Mouse (Mus musculus): ENCODE measurements at regions not wholly inside any gene's neighbourhood (a gene's known extent, or its start where the extent isn't known, plus 50 kb on each side); places are given as distances from the start of the nearest gene placed in this dataset.

- DNase-seq (ENCODE audit: low read depth, low spot score) = no peak
These were observed 464.9 kb downstream of the Dok5 start for GRCm38 (mm10) chr2:171196472-171196871.

- no peak for DNase-seq (ENCODE audit: low read depth, low spot score)
These were observed 460.6 kb downstream of the Dok5 start for GRCm38 (mm10) chr2:171192181-171192580.
